Mouse (Mus musculus): Measurements from ENCODE around the gene Pls1.

- TF ChIP-seq GATA1 (IDR thresholded peaks at IDR 0.05; ENCODE audit: borderline replicate concordance, low read length) (no peak), CTCF (IDR thresholded peaks at IDR 0.05; ENCODE audit: low read depth, low read length) (no peak), TAL1 (conservative IDR thresholded peaks at IDR 0.05; ENCODE audit: low read depth, low read length) (no peak), GATA2 (IDR thresholded peaks at IDR 0.05; ENCODE audit: borderline replicate concordance, low read depth, low read length) (no peak)
Measured at GRCm38 (mm10) chr9:95784888-95785511, 60.1 kb downstream of the Pls1 start.
